Mouse (Mus musculus) cerebellum, adult 2 months (tissue): ENCODE data around the gene Ccnd3.

Experiments
- CTCF ChIP-seq: fragments of 200-500 bp; IDR thresholded peaks from 2 replicates; pipeline ENCODE4 v1.5.1; 2011; ENCODE audit warnings: low read depth, mild to moderate bottlenecking, control low read depth, low read length, moderate library complexity, borderline replicate concordance; ENCODE audit not compliant: insufficient read depth
- POLR2A ChIP-seq: fragments of 200-500 bp; IDR thresholded peaks from 2 replicates; pipeline ENCODE4 v1.6.1; 2011; ENCODE audit warnings: low read length, control low read depth, borderline replicate concordance; ENCODE audit not compliant: insufficient read depth

DNA sequence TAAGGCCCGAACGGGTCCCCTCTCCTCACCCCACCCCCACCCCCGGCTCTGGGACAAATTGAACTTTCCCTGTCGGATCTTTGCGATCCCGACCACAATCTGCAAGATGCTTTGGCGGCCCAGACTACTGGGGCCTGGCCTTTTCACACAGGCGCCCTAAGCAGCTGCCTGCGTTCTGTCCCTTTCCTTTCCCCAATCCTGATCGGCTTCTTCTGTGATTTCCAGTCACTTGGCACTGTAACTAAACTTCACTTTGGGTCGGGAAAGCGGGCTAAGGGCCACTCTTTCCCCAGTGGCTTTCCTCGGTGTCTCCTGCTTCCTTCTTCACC lies 89.0 kb downstream of the Ccnd3 start:
- TF ChIP-seq CTCF (no peak), POLR2A (no peak)
